Mouse (Mus musculus) lung, postnatal 0 days (tissue): Measurements from ENCODE around the gene Fbxo28.

ENCODE experiments used
- CTCF ChIP-seq: IDR thresholded peaks from 2 replicates; pipeline ENCODE4 v1.5.1; 2016; ENCODE audit warnings: antibody characterized with exemption, mild to moderate bottlenecking
- EP300 ChIP-seq: IDR thresholded peaks from 2 replicates; pipeline ENCODE4 v1.6.1; 2016; ENCODE audit warnings: antibody characterized with exemption, mild to moderate bottlenecking, control low read depth

DNA sequence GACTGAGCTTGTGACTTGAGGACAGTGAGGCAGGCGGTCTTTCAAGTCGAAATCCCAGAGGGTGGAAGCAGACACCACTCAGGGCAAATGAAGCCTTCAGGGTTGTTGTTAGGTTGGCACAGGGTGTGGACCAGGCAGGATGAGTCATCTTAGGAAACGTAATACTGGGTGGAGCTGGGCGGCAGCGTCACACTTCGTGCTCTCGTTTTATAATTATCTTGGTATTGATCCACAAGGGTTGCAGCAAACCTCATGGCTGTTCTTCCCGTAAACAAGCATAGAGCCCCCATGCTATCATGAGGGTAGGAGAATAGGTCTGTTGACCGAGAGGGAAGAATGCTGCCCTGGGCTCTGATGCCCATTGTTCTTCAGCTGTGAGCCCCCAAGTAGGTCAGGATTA is 41.7 kb upstream of the Fbxo28 start:
- TF ChIP-seq CTCF (no peak), EP300 (no peak)
